Mouse (Mus musculus): Measurements from ENCODE around the gene Lrig1.

The Lrig1 gene

DNA sequence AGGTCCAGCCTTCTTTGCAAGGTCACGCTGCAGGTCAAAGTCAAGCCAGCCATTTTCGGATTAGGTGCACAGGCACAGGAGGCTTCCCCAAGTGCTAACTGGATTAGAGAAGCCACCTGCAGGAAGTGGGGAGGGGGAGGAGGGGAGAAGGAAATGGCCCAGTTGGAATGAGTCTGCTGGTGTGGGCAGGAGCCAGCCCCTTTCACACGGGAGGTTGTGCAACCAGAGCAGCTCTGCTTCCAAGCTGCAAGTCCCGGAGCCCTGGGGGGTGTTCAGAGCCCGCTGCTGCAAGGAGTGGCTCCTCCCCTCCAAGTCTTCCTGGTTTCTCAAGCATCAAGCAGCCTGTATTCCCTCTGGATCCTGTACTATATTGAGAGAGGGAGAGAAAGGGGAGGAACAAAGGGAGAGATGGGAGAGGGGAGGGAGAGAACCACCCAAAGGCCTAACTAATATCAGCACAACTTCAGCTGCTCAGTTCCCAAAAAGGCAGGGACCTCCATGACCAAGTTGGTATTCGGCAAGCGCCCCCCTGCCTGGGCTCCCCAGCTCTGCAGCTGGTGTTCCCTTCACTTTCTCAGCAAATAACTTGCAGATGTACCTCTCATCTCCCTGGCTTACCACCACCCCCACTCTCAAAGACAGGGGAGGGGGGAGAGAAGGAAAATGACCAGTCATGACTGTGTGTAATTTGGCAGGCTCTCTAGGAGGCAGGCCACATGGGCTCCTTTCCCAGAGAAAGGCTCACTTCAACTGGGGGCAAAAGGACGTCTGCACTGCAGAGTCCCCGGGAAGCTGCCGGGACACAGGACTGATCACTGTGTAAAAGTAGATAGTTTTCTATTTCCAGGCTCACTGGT, 52.2 kb downstream of the Lrig1 start:
- peak in 1 of 2 experiments; percentile 32 for DNase-seq (ENCODE audit: low spot score in 2 of 2)

DNA sequence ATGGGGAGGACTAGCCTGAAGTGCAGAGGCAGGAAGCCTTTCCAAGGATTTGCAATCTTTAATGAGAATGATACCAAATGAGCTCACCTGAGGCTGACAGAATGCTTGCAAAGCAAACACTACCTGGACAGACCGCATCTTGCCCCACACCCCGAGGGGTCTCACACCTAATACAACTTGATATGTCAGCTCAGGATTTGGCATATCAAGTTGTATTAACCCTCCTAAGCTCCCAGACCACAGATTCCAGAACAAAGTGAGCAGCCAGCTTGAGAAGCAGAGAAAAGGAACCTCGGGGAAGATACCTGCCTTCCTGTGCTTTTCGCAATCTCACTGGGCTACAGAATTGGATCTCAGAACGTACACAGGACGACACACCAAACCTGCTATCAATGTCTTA, 53.1 kb downstream of the Lrig1 start:
- DNase-seq (ENCODE audit: low spot score in 2 of 2): no peak

DNA sequence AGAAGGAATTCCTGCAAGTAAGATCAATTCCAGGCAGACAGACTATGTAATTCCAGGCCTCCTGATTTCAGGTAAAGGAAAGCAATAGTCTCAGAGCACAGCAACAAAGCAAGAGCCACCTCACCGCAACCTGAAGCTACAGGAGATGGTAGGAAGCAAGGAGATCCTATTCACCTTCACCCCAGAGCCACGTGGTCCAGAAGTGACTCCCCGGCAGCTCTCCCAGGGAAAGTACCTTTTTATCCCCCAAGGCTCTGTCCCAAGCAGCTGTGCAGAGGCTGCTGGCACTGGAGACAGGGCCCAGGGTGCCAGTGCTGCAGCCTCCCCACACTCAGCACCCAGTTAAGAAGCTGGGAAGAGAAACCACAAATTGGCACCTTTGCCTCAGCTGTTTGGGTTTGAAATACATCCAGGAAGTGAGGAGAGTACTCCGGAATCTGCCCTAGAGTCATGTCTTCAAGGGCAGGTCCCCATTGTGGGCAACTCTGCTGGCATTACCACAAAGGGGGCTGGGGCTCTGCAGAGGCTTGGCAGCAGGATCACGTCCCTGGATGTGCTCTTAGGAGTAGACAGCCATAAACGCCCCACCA, 53.6 kb downstream of the Lrig1 start:
- DNase-seq (ENCODE audit: low spot score in 2 of 2): no peak

DNA sequence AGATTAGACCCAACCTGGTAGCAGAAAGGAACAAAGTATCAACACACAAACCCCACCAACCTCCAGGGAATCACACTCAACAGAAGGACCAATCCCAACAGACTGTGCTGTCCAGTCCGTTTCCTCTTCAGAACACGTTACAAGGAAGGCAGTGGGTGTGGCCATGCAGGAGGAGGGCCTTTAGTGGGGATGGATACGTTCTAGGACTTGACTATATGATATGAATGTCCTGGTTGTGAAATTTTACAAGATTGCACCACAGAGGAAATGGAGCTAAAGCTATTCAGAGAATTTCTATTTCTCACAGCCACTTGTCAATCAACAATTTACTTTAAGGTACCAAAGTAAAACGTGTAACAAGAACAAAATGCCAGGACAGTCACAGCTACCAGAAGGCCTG, 54.2 kb downstream of the Lrig1 start:
- no peak for DNase-seq (ENCODE audit: low spot score in 2 of 2)

DNA sequence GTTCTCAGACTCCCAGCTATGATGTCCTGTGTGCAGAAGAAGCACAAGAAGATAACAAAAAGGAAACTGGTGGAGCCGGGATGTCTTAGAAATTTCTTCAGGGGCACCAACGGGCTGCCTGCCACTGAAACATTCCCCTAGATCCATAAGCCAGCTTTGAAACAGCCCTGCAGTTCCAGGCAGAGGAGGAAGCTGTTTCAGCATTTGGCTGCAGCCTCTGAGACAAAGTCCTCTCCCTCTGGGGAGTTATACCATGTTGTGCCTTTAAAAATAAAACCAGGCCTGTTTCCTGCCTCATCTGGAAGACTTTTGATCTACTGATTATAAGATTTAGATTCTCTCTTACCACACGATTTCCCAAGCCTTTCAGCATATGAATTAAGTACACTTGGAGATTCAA, 55.3 kb downstream of the Lrig1 start:
- DNase-seq (ENCODE audit: low spot score in 2 of 2): no peak

DNA sequence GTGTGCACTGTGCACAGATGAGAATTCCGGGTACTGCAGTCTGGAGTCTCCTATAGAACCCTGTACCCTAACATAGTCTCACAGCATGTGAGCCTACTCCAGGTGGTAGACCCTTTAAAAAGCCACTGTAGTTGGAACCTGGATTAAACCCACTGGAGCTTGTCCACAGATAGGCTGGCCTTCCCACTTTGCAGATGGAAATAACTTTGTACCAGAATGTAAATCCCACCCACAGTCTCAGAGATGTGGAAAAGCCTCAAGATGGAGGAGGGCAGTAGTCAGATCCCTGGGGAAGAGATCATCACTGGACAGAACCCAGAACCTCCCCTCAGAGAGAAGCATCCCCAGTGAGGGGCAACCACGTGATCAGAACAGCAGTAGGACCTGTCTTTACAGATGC, 56.0 kb downstream of the Lrig1 start:
- no peak for DNase-seq (ENCODE audit: low spot score in 2 of 2)

DNA sequence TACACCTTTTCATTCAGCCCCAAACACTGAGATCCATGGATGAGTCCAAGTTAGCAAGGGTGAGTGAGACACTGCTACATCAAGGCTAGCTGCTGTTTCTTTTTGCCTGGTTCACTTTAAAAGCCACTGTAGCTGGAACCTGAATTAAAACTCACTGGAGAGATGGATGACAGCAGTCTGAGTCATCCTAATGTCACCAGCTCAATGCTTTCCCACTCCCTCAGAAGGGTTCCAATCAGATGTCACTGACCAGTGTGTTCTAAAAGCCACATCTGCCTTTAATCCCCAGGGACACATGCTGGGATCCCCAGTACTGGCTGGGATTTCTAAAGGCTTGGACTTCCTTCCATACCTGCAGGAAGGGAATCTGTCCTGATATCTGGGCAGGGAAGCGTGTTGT, 57.9 kb downstream of the Lrig1 start:
- no peak for DNase-seq (ENCODE audit: low spot score in 2 of 2)

DNA sequence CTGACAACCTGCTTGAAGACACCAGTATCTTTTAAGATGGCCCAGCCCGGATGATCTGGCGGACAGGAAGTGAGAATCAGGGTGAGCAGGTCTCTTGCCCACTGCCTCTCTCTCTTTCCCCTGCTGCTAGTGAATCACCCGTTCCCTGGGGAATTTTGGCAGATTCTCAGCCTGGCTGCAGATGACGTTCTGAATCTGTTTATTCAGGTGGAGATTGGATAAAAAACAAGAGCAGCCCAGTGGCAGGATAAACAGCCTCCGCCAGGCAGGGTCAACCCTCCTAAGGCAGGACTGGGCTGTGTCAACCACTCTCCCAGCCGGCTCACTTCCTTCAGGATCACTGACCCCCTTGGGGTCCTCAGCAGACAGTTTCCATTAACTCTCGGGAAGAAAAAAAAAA, 59.7 kb downstream of the Lrig1 start:
- DNase-seq (ENCODE audit: low spot score in 2 of 2): peak in 1 of 2 experiments; percentile 35

DNA sequence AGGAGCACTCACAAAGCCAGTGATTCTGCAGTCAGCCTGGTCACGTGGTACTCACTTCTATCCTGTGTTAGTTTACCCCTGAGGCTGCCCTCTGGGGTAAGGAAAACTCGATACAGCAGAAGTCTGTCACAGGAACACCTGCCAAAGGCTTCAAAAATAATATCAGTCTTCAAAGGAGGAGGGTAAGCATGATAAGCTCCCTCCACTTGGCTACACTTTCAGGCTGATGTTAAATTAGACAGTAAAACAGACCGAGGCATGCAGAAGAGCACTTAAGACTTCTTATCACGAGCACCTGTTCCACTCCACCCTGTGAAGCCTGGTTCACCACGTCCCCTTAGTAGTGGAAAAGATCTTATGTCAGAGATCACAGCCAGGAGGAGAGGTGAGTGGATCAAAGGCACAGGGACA, 62.9 kb downstream of the Lrig1 start:
- no peak for DNase-seq (ENCODE audit: low spot score in 2 of 2)

DNA sequence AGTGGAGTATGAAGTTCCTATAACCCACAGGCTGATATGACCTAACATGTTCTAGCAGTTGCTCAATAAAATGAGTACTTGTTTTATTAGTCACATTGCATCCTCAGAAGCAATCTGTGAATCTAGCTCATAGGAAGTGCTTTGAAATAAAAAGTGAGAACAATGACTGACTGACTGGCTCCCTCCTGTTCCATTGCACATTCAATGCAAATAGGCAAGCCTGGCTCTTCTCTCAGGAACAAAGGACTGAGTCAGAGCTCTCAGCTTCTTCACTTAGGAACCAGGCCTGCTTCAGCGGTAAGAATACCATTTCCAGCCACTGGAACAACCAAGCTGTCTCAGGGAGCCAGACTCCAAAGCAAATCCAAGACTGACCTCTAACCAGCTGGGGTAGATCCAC, 64.6 kb downstream of the Lrig1 start:
- no peak for DNase-seq (ENCODE audit: low spot score in 2 of 2)

DNA sequence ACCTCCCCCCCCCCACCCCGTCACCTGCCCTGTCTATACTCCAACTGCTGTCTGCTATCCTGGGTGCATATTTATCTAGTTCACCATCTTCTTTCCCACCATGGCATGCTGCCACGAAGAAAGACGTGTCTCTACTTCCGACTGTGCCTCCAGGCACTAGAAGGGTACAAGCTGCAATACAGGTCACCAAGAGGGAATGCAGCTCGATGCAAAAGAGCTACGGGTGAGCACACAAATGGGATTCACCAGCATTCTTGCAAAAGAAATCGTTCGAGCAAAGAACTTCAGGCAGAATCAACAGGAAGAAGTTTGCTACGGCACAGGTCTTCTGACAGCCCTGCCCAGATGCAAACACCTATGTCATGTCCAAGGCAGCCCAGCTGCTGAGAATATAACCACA, 65.2 kb downstream of the Lrig1 start:
- DNase-seq (ENCODE audit: low spot score in 2 of 2): no peak

DNA sequence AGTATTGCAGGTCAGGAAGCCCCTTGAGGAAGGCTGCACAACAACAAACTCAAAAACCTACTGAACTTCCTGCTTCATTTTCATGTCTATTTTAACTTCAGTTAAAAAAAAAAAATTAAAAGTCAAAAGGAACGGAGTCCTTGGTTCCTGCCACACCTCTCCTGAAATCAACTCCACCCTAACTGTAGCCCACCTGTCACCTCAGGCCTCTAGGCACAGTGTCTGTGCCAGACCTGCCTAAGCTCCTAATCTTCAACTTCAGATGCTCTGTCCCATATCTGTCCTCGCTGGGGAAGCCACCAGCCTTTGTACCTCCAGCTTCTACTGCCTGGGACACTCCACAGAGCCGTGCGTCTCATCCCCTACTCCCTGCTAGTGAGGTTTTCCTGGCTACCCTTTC, 65.7 kb downstream of the Lrig1 start:
- no peak for DNase-seq (ENCODE audit: low spot score in 2 of 2)

DNA sequence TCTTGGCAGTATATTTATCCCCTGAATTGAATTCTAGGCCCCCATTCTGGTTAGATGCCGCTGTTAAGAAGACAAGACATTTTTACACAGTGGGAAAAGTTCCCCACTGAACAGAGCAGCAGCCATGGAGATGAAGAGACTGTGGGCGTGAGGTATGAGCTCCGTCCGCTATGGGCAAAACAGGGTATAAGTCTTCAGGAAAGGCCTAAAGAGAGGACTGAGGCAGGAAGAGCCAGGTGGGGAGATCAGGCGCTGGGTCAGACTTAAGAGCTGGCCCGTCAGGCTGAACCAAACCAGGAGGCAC, 68.2 kb downstream of the Lrig1 start:
- DNase-seq (ENCODE audit: low spot score in 2 of 2): no peak

DNA sequence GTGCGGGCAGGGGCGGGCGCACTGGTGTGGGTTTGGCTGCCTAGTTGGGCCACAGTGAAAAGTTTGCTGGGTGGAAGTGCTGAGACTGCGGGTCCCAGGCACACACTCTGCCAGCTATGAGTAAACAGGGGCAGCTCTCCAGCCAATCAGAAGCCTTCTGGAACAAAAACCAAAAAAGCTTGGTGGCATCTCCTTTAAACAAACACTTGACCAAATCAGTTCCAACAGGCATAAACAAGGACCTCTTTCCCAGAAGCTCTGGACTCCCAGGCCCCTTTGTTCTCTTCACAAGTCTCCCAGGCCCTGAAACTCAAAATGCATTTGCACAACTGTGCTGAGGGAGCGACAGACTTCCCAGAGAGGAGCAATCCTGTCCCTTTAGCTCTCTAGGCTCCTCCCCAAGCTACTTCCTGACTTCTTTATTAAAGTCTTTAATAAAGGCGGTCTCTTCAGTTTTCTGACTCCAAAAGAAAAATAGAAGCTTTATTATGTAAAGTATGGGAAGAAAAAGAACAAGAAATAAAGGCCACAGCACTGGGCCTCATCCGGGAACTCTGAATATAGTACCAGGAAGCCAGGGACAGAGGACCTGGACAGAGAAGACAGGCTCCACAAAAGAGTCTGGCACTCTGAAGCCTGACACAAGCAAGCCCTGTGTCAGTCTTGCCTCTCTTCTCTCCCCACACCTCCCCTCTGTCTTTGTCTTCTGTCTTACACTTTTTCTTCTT, 68.7 kb downstream of the Lrig1 start:
- DNase-seq (ENCODE audit: low spot score in 2 of 2): peak in 1 of 2 experiments; percentile 28

DNA sequence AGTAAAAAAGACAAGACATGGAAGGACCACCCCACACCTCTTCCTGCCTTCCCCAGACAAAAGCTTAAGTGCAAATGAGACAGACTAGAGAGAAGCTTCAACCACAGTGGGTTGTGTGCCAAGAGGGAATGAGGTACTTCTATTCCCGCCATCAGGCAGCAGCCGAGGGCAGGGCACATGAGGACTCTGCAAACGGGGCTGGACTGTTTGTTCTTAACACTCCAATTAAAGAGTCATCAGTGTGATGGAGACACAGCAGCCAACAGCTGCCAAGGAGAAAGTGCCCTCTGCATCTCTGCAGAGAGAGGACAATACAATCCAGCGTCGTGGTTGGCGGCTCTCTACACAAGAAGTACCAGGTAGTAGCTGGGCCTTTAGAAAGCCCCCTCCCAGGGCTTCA, 71.2 kb downstream of the Lrig1 start:
- no peak for DNase-seq (ENCODE audit: low spot score in 2 of 2)

DNA sequence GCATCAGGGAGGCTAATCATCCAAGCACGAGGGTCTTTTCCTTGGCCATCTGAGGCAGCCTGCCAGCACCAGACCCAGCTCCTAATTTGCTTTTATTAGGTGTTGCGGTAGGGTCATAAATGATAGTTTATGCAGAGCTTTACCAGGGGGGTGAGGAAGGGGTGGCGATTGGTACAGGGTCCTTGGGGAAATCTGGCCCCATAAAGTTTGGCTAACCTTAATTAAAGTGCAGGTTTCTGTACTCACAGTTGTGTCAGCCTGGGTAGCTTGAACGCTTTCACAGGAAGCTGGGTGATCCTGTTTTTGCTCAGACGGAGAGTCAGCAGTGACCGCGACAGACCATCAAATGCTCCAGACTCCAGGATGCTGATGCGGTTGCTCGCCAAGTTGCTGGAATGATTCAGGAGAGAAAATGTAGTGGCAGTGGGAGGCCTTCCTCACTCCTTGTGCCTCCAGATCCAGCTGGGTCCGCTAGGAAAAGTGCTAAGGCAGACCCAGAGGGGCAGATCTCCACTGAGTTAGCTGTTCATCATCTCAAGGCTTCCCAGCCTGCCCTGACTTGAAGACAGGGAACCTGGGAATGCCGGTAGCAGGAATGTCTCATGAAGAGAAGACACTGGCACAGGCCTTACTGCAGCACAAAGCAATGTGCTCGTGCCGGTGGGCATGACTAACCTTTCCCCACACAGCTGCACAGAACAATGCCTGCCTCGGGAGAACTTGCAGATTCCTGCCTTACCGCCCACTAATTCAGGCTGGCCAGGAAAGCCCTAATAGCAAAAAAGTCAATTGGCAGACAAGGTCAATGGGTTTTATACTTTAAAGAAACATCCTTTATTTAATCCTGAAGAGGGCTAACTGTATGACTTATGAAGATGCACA, 72.0 kb downstream of the Lrig1 start:
- no peak for DNase-seq (ENCODE audit: low spot score in 2 of 2)

DNA sequence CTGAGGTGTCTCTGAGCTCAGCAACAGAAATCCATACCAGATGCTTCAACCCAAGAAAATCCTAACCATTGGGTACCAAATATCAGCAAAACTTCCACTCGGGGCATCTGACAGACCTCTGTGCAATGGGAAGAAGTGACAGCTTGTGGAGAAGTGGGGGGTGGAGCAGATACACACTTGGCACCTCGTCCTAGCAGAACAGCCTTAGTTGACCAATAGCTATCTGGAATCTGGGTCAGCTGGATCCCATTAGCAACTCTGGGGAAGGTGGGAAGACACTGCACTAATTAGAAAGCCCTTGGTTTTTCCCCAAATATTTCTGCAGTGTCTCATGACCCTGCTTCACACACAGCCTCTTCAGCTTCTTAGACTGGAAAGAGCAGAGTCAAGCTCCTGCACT, 73.2 kb downstream of the Lrig1 start:
- no peak for DNase-seq (ENCODE audit: low spot score in 2 of 2)

DNA sequence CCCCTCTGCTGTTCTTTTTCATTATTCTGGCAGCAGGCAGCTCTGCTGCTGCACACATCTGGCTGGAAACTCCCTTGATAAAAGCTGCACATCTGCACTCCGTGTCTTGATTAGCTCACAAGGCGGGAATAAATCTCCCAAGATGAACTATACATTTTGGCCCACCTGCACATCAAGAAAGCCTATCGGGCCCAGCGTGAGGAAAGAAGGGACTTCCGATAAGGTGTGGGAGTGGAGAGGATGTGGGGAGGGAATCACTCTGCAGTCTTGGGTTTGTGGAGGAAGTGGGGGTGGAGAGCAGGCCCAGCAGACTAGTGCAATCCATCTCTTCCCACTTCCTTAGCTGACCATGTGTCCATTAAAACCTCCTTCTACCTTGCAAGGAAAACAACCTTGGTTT, 74.1 kb downstream of the Lrig1 start:
- no peak for DNase-seq (ENCODE audit: low spot score in 2 of 2)

DNA sequence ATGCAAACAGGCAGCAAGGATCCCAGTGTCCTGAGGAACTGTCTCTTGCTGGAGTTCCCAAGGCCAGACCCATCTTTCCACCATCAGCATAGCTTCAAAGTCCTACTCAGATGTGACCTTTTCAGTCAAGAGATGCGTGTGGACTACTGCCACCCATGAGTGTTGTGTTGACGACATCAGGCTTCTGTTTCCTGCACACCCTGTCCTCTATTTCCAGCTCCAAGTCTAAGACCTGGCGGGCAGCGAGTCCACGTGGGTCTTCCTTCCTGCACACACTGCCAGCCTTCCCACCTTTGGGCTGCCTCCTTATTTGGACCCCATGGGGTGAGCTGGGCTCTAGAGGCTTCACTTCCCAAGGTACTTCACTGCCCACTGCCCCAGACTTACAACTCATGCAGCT, 75.4 kb downstream of the Lrig1 start:
- DNase-seq (ENCODE audit: low spot score in 2 of 2): no peak

DNA sequence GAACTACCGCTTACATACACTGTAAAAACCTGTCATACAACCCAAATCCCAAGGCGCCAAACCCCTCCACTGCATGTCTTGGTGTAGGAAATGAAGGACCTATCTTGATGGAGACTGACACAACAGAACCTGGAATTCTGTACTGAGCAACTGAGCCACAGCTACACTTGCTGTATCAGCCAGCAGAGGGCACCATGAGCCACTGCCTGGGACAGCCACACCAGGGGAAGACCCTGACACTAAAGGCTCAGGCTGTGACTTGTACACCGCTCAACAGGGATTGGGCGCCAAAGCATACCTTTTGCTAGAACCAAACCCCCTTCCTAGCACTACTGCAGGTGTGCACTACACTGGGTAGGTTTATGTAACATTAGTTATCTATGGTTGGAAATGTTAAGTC, 77.0 kb downstream of the Lrig1 start:
- DNase-seq (ENCODE audit: low spot score in 2 of 2): peak in 1 of 2 experiments; percentile 73

DNA sequence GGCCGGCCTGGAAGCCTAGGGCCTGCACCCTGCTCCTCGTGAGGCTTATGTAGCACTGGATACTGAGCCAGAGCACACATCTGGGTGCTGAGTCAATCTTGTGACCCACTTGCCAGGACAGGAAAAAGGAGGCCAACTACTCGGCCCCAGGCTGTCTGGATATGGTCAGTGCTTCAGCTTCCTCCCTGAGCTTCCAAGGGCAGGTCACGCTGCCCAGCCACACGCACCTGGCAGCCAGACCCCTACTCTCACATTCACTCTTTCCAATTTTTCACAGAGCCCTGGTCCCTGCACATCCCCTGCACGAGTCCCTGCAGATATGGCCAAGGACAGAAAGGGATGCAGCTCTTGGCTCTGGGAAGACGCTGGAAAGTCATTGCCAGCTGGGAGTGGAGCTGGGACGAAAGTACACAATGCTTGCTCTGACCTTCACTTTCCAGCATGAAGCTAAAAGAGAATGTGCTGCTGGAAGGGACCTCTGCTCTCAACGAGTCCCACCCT, 79.1 kb downstream of the Lrig1 start:
- DNase-seq (ENCODE audit: low spot score in 2 of 2): no peak

DNA sequence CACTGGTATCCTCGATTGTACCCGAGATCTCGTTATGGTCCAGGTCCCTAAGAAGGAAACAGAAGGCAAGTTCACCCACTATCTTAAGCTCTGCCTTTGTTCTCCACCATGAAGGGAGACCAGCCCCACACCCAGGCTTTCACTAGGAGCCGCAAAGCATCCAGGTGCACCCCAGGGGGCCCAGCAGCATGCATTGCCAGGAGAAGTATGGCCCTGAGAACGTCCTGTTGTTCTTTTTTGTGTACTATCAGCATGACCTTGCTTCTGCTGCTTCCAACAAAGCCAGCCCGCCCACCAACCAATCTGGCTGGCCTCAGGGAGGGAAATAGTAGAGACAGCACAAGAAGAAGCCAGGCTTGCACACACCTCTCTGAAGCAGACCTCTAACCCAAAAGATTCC, 79.7 kb downstream of the Lrig1 start:
- DNase-seq (ENCODE audit: low spot score in 2 of 2): no peak

All from left cerebral cortex, adult 9 months (tissue).